11 mouse cellular contexts compared by ENCODE assay signal in genomic region chr15:103015009-103015399, GRCm38 (mm10). TPM values are rescaled to one million over a fixed set of nuclear protein-coding genes. Genes with fewer than 3 reads are reported as not detected.
DNase-seq lines count a peak whose midpoint lies in the region; ATAC-seq lines count a peak whose summit lies in the region.
"Had no signal": no experiment of that assay in that cellular context is flagged by ENCODE, and none has a peak within 500 bp of the region (broad histone marks: within the 10 kb centered on the region; RNA-seq: fewer than 3 reads in every experiment).

No protein-coding gene starts in this region.

- peaks cover 12% of the 10 kb centered on the region for H3K4me1 ChIP-seq in heart, embryonic 12.5 days (replicated peaks)
- H3K4me1 ChIP-seq in embryonic facial prominence, embryonic 14.5 days (ENCODE audit: control insufficient read depth, insufficient read depth, low read length), result no peaks in the 10 kb centered on the region
- H3K4me1 ChIP-seq in limb, embryonic 13.5 days, result peaks cover 65% of the 10 kb centered on the region

- WGBS in heart, embryonic 12.5 days, result under 1% methylated on average over 28 of the region's 28 CpGs
- 1% methylated on average over 25 of the region's 28 CpGs for WGBS in embryonic facial prominence, embryonic 14.5 days
- 2% methylated on average over 28 of the region's 28 CpGs for WGBS in limb, embryonic 13.5 days

- no peak overlapping the region for H3K27ac ChIP-seq in heart, embryonic 12.5 days (ENCODE audit: poor library complexity, severe bottlenecking)
- no peak overlapping the region for H3K27ac ChIP-seq in embryonic facial prominence, embryonic 14.5 days (replicated peaks; ENCODE audit: low read depth, low read length)
- H3K27ac ChIP-seq in limb, embryonic 13.5 days, result peak overlapping the region; percentile 67; the same call in 1 of the 2 replicates

- H3K36me3 ChIP-seq in heart, embryonic 12.5 days, result no peaks in the 10 kb centered on the region
- H3K36me3 ChIP-seq in embryonic facial prominence, embryonic 14.5 days (ENCODE audit: control insufficient read depth, insufficient read depth, low read length), result no peaks in the 10 kb centered on the region
- H3K36me3 ChIP-seq in limb, embryonic 13.5 days, result no peaks in the 10 kb centered on the region

- H3K4me2 ChIP-seq in heart, embryonic 12.5 days, result peak overlapping the region; percentile 18; the same call in 1 of the 2 replicates
- peak overlapping the region; percentile 31; the same call in 1 of the 2 replicates for H3K4me2 ChIP-seq in embryonic facial prominence, embryonic 14.5 days (ENCODE audit: low read depth, low read length)
- peak overlapping the region; percentile 60 for H3K4me2 ChIP-seq in limb, embryonic 13.5 days (replicated peaks)

- no peak for DNase-seq in heart, postnatal 4 days
- DNase-seq in ES-CJ7 (ENCODE audit: low read depth, low spot score), result peak; percentile 68
- DNase-seq in embryonic facial prominence, embryonic 14.5 days (ENCODE audit: low spot score), result no peak
- DNase-seq in spleen, postnatal 14 days (ENCODE audit: low spot score in 2 of 2), result no peak
- no peak for DNase-seq in B cell, adult 2 months
- DNase-seq in lung, adult 18-20 months, result no peak
- DNase-seq: cerebellum, adult 9-10 months had no signal

- no peak for ATAC-seq in heart, embryonic 12.5 days (ENCODE audit: insufficient number of reproducible peaks, low FRiP score)
- ATAC-seq in embryonic facial prominence, embryonic 14.5 days (ENCODE audit: low read depth), result no peak
- ATAC-seq in limb, embryonic 13.5 days (ENCODE audit: low FRiP score, low read depth), result peak; percentile 5; the same call in 1 of the 2 replicates

- H3K9me3 ChIP-seq in heart, embryonic 12.5 days (replicated peaks), result no peaks in the 10 kb centered on the region
- H3K9me3 ChIP-seq in embryonic facial prominence, embryonic 14.5 days (ENCODE audit: control insufficient read depth, low read length), result no peaks in the 10 kb centered on the region
- H3K9me3 ChIP-seq in limb, embryonic 13.5 days, result no peaks in the 10 kb centered on the region

- H3K9ac ChIP-seq in heart, embryonic 12.5 days, result no peak overlapping the region
- peak overlapping the region; percentile 25; the same call in 1 of the 2 replicates for H3K9ac ChIP-seq in embryonic facial prominence, embryonic 14.5 days (ENCODE audit: low read depth, low read length)
- peak overlapping the region; percentile 45 for H3K9ac ChIP-seq in limb, embryonic 13.5 days

- H3K4me3 ChIP-seq in heart, embryonic 12.5 days, result no peak overlapping the region; the same call in 1 of the 2 replicates
- H3K4me3 ChIP-seq in embryonic facial prominence, embryonic 14.5 days (ENCODE audit: low read depth, low read length), result peak overlapping the region; percentile 25
- peak overlapping the region; percentile 32 for H3K4me3 ChIP-seq in limb, embryonic 13.5 days

- peaks cover 98% of the 10 kb centered on the region for H3K27me3 ChIP-seq in heart, embryonic 12.5 days (replicated peaks)
- H3K27me3 ChIP-seq in embryonic facial prominence, embryonic 14.5 days (replicated peaks; ENCODE audit: control insufficient read depth, insufficient read depth, low read length), result peaks cover 100% of the 10 kb centered on the region
- H3K27me3 ChIP-seq in limb, embryonic 13.5 days, result peaks cover 98% of the 10 kb centered on the region

RNA-seq across cellular contexts. Expression of gene Hoxc4, which starts 3.7 kb away (rescaled TPM):
- polyA plus RNA-seq in heart, embryonic 12.5 days (2016; fragmentation: Nextera tagmentation; extraction: Ambion mirVana), result 0.57 and 0.76 TPM in 2 replicates
- total RNA-seq in heart, postnatal 4 days (2021), result under 1 TPM in 1 of 2 experiments, not detected in 1; 0.14 TPM
- polyA plus RNA-seq in embryonic facial prominence, embryonic 14.5 days (2014; fragmentation: Nextera tagmentation; extraction: Ambion mirVana), result 2.5 and 4.0 TPM in 2 replicates
- polyA plus RNA-seq in limb, embryonic 13.5 days (2015; fragmentation: Nextera tagmentation; extraction: Ambion mirVana), result 4.8 and 4.9 TPM in 2 replicates
- total RNA-seq: left cerebral cortex, postnatal 10 days had no signal

RNA-seq across cellular contexts. Expression of gene Hoxc6, which starts 16.9 kb away (rescaled TPM):
- 0.18 and 0.82 TPM in 2 replicates for polyA plus RNA-seq in heart, embryonic 12.5 days (2016; fragmentation: Nextera tagmentation; extraction: Ambion mirVana)
- total RNA-seq in heart, postnatal 4 days (2021), result under 1 TPM in 1 of 2 experiments, not detected in 1; 0.16 TPM
- polyA plus RNA-seq in embryonic facial prominence, embryonic 14.5 days (2014; fragmentation: Nextera tagmentation; extraction: Ambion mirVana), result 0.25 and 0.93 TPM in 2 replicates
- 2.5 and 2.8 TPM in 2 replicates for polyA plus RNA-seq in limb, embryonic 13.5 days (2015; fragmentation: Nextera tagmentation; extraction: Ambion mirVana)
- total RNA-seq: left cerebral cortex, postnatal 10 days had no signal
- polyA plus RNA-seq: spleen, adult 2 months had no signal

RNA-seq across cellular contexts. Expression of gene Hoxc8, which starts 24.6 kb away (rescaled TPM):
- 0.11 TPM in 1 of 2 replicates, not detected in the other for polyA plus RNA-seq in heart, embryonic 12.5 days (2016; fragmentation: Nextera tagmentation; extraction: Ambion mirVana)
- not detected for total RNA-seq in heart, postnatal 4 days (2021)
- 0.14 TPM in 1 of 2 replicates, not detected in the other for polyA plus RNA-seq in embryonic facial prominence, embryonic 14.5 days (2014; fragmentation: Nextera tagmentation; extraction: Ambion mirVana)
- 2.7 and 3.0 TPM in 2 replicates for polyA plus RNA-seq in limb, embryonic 13.5 days (2015; fragmentation: Nextera tagmentation; extraction: Ambion mirVana)
- total RNA-seq: left cerebral cortex, postnatal 10 days had no signal
- polyA plus RNA-seq: spleen, adult 2 months had no signal

RNA-seq across cellular contexts. Expression of gene Hoxc9, which starts 38.8 kb away (rescaled TPM):
- polyA plus RNA-seq in heart, embryonic 12.5 days (2016; fragmentation: Nextera tagmentation; extraction: Ambion mirVana), result not detected in 2 replicates
- not detected for total RNA-seq in heart, postnatal 4 days (2021)
- polyA plus RNA-seq in embryonic facial prominence, embryonic 14.5 days (2014; fragmentation: Nextera tagmentation; extraction: Ambion mirVana), result not detected in 2 replicates
- polyA plus RNA-seq in limb, embryonic 13.5 days (2015; fragmentation: Nextera tagmentation; extraction: Ambion mirVana), result 1.7 and 2.1 TPM in 2 replicates
- total RNA-seq: left cerebral cortex, postnatal 10 days had no signal
- polyA plus RNA-seq: spleen, adult 2 months had no signal

RNA-seq across cellular contexts. Expression of gene Hoxc5, which starts 47.8 kb away (rescaled TPM):
- 0.38 and 0.39 TPM in 2 replicates for polyA plus RNA-seq in heart, embryonic 12.5 days (2016; fragmentation: Nextera tagmentation; extraction: Ambion mirVana)
- total RNA-seq in heart, postnatal 4 days (2021), result not detected
- polyA plus RNA-seq in embryonic facial prominence, embryonic 14.5 days (2014; fragmentation: Nextera tagmentation; extraction: Ambion mirVana), result 0.96 and 2.8 TPM in 2 replicates
- 5.2 and 6.7 TPM in 2 replicates for polyA plus RNA-seq in limb, embryonic 13.5 days (2015; fragmentation: Nextera tagmentation; extraction: Ambion mirVana)
- total RNA-seq: left cerebral cortex, postnatal 10 days had no signal
